ENCODE assay signal across 40 mouse cellular contexts in genomic region chr7:82004228-82004627, GRCm38 (mm10). TPM values are rescaled to one million over a fixed set of nuclear protein-coding genes. Genes with fewer than 3 reads are reported as not detected.
"Had no signal": no experiment of that assay in that cellular context is flagged by ENCODE, and none has a peak within 500 bp of the region (broad histone marks: within the 10 kb centered on the region; RNA-seq: fewer than 3 reads in every experiment).

No protein-coding gene starts in this region.

- H3K9ac ChIP-seq: limb, embryonic 12.5 days; limb, embryonic 13.5 days; limb, embryonic 15.5 days; liver, embryonic 12.5 days; liver, embryonic 13.5 days; liver, embryonic 14.5 days; liver, embryonic 15.5 days; liver, postnatal 0 days; lung, embryonic 14.5 days; lung, embryonic 15.5 days; midbrain, embryonic 12.5 days; midbrain, embryonic 13.5 days; midbrain, embryonic 15.5 days; neural tube, embryonic 12.5 days had no signal

- H3K36me3 ChIP-seq: limb, embryonic 10.5 days; limb, embryonic 12.5 days; limb, embryonic 13.5 days; limb, embryonic 15.5 days; liver, embryonic 12.5 days; liver, embryonic 13.5 days; liver, embryonic 15.5 days; lung, embryonic 15.5 days; midbrain, embryonic 10.5 days; midbrain, embryonic 12.5 days; midbrain, embryonic 13.5 days; midbrain, embryonic 15.5 days; neural tube, embryonic 12.5 days had no signal

- H3K4me2 ChIP-seq: limb, embryonic 12.5 days; limb, embryonic 13.5 days; limb, embryonic 15.5 days; liver, embryonic 11.5 days; liver, embryonic 12.5 days; liver, embryonic 13.5 days; liver, embryonic 15.5 days; lung, embryonic 14.5 days; lung, embryonic 15.5 days; midbrain, embryonic 11.5 days; midbrain, embryonic 12.5 days; midbrain, embryonic 13.5 days; midbrain, embryonic 15.5 days; neural tube, embryonic 12.5 days had no signal

- H3K9me3 ChIP-seq: limb, embryonic 10.5 days; limb, embryonic 12.5 days; limb, embryonic 13.5 days; limb, embryonic 15.5 days; liver, embryonic 12.5 days; liver, embryonic 13.5 days; liver, embryonic 15.5 days; lung, embryonic 15.5 days; megakaryocyte, embryonic 14.5 days; midbrain, embryonic 10.5 days; midbrain, embryonic 12.5 days; midbrain, embryonic 13.5 days; midbrain, embryonic 15.5 days; neural tube, embryonic 12.5 days had no signal

- H3K4me1 ChIP-seq: liver, embryonic 12.5 days; liver, embryonic 13.5 days; liver, embryonic 15.5 days; lung, embryonic 15.5 days; megakaryocyte, embryonic 14.5 days; midbrain, embryonic 10.5 days; midbrain, embryonic 12.5 days; midbrain, embryonic 13.5 days; midbrain, embryonic 15.5 days; neural tube, embryonic 12.5 days had no signal

- H3K27ac ChIP-seq: limb, embryonic 10.5 days; limb, embryonic 12.5 days; limb, embryonic 13.5 days; limb, embryonic 15.5 days; liver, embryonic 12.5 days; liver, embryonic 13.5 days; liver, embryonic 14.5 days; liver, embryonic 15.5 days; lung, embryonic 15.5 days; macrophage; midbrain, embryonic 10.5 days; midbrain, embryonic 12.5 days; midbrain, embryonic 13.5 days; midbrain, embryonic 15.5 days; neural tube, embryonic 12.5 days had no signal

- H3K4me3 ChIP-seq: limb, embryonic 10.5 days; limb, embryonic 12.5 days; limb, embryonic 13.5 days; limb, embryonic 15.5 days; liver, embryonic 12.5 days; liver, embryonic 13.5 days; liver, embryonic 15.5 days; lung, embryonic 15.5 days; megakaryocyte, embryonic 14.5 days; midbrain, embryonic 10.5 days; midbrain, embryonic 12.5 days; midbrain, embryonic 13.5 days; midbrain, embryonic 15.5 days; myocyte; neural tube, embryonic 12.5 days had no signal

- ATAC-seq: liver, embryonic 12.5 days; liver, postnatal 0 days; lung, postnatal 0 days; midbrain, embryonic 13.5 days; midbrain, embryonic 15.5 days; midbrain, embryonic 16.5 days had no signal

- H3K27me3 ChIP-seq: limb, embryonic 15.5 days; midbrain, embryonic 12.5 days; midbrain, embryonic 13.5 days; midbrain, embryonic 15.5 days; neural tube, embryonic 12.5 days had no signal

- DNase-seq: left cerebral cortex, postnatal 4 days; liver; liver, embryonic 13.5 days; liver, postnatal 0 days; lung, adult 18-20 months; lung, embryonic 14.5 days; lung, postnatal 10 days; lung, postnatal 14 days; lung, postnatal 36 days; lung, postnatal 4 days; midbrain, embryonic 14.5 days had no signal

RNA-seq across cellular contexts. Expression of gene Bnc1, which starts 12.1 kb away (rescaled TPM):
- total RNA-seq: left cerebral cortex, adult 8-10 months; left cerebral cortex, postnatal 10 days; left cerebral cortex, postnatal 14 days; left cerebral cortex, postnatal 25 days; left cerebral cortex, postnatal 36 days; left cerebral cortex, postnatal 4 days; megakaryocyte progenitor cell, adult 5-6 weeks; megakaryocyte, adult 5-6 weeks; megakaryocyte-erythroid progenitor cell, adult 5-6 weeks; monocyte, adult 5-6 weeks had no signal
- polyA plus RNA-seq: macrophage had no signal
